Comparison of ENCODE assay signal across 11 mouse cellular contexts in the genomic region with DNA sequence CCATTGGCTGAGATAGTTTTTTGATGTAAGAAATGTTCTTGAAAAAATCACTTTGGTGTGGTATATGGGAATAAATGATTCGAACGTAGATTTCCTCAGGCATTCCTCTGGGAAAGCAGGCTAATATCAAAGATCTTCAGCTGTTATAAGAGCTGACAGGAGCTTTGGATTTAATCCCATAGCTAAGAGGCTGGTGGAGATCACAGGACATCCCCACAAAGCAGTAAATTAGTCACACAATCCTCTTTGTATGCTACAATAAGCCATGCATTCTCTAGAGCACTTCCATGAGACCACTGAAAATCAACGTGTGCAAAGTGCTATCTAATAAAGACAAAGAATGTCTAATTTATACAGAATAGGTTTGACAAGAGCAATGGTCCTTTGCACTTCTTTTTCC.
"Had no signal": no experiment of that assay in that cellular context is flagged by ENCODE, and none has a peak within 500 bp of the region (broad histone marks: within the 10 kb centered on the region; RNA-seq: fewer than 3 reads in every experiment).

No protein-coding gene starts in this region.

- H3K9me3 ChIP-seq: limb, embryonic 13.5 days had no signal

- H3K4me3 ChIP-seq: layer of hippocampus, adult 2 months; limb, embryonic 13.5 days had no signal

- H3K36me3 ChIP-seq: limb, embryonic 13.5 days had no signal

- H3K27ac ChIP-seq: layer of hippocampus, adult 2 months; limb, embryonic 13.5 days; liver, embryonic 14.5 days; stomach, postnatal 0 days had no signal

- ATAC-seq: intestine, embryonic 16.5 days had no signal

- DNase-seq: kidney, adult 8-10 months; kidney, postnatal 25 days; left cerebral cortex, postnatal 4 days; lung, adult 18-20 months; lung, postnatal 36 days; thymus, postnatal 14 days had no signal

- H3K4me2 ChIP-seq: limb, embryonic 13.5 days had no signal

- H3K9ac ChIP-seq: limb, embryonic 13.5 days; liver, embryonic 14.5 days had no signal

- H3K27me3 ChIP-seq: limb, embryonic 13.5 days had no signal

- H3K4me1 ChIP-seq: limb, embryonic 13.5 days had no signal
